Mouse (Mus musculus) E14TG2a.4 (cell line): Measurements from ENCODE around the gene Mst1r.

Experiments
- CTCF ChIP-seq: conservative IDR thresholded peaks from 2 replicates; pipeline ENCODE4 v1.5.1; 2014; ENCODE audit warnings: low read length
- POU5F1 ChIP-seq: IDR thresholded peaks from 2 replicates; pipeline ENCODE4 v1.6.1; 2014; ENCODE audit warnings: low read length, borderline replicate concordance

GRCm38 (mm10) chr9:107936831-107937230, 30.2 kb downstream of the Mst1r start:
- TF ChIP-seq CTCF (no peak), POU5F1 (no peak)
